Mouse (Mus musculus) embryonic fibroblast, embryonic 13.5 days (primary cell): ENCODE data around the gene Ank3. TPM values are rescaled to one million over a fixed set of nuclear protein-coding genes. Genes with fewer than 3 reads are reported as not detected.

Source experiments
- H3K27ac ChIP-seq: 2 replicates; pipeline ENCODE4 v1.5.1; 2012; ENCODE audit warnings: low read length, control low read depth, inconsistent platforms; ENCODE audit not compliant: insufficient read depth
- H3K4me1 ChIP-seq: 2 replicates; pipeline ENCODE4 v1.6.1; 2011; ENCODE audit warnings: low read length; ENCODE audit not compliant: control insufficient read depth, insufficient read depth
- H3K4me3 ChIP-seq: 2 replicates; pipeline ENCODE4 v1.5.1; 2011; ENCODE audit warnings: mild to moderate bottlenecking, control low read depth, low read length; ENCODE audit not compliant: insufficient read depth
- CTCF ChIP-seq: IDR thresholded peaks from 2 replicates; pipeline ENCODE4 v1.5.1; 2011; ENCODE audit warnings: mild to moderate bottlenecking, control low read depth, low read length, moderate library complexity, borderline replicate concordance; ENCODE audit not compliant: insufficient read depth
- POLR2A ChIP-seq: IDR thresholded peaks from 2 replicates; pipeline ENCODE4 v1.6.1; 2011; ENCODE audit warnings: low read depth, mild to moderate bottlenecking, control low read depth, low read length, moderate library complexity
- polyA plus RNA-seq: library from polyadenylated mRNA; stranded (reverse); fragments of >200 nt; gene quantifications from 2 replicates; pipeline ENCODE4 v1.2.4, GENCODE M21; 2011; ENCODE audit warnings: low read depth; ENCODE audit not compliant: missing spikeins, insufficient read length

Gene Ank3
- polyA plus RNA-seq, 1 experiment, result 21.6 TPM

DNA sequence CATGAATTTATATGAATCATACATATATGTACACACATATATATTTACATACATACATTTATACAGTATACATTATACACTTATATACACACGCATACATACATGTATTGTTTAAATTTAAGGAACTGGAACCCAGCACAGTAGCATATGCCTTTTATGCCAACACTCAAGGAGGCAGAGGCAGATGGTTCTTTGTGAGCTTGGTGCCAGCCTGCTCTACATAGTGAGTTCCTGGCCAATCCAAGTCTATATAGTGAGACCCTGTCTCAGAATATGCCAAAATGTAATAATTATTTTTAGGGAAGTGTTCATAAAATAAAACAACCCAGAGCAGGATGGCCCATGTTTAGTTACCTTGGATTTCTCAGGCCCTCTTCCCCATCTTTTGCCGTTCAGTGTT lies 581.1 kb downstream of the Ank3 start:
- TF ChIP-seq CTCF, result no peak
- no peak for TF ChIP-seq POLR2A
- Histone ChIP-seq H3K27ac (no peak overlapping the region), H3K4me1 (no peaks in the 10 kb centered on the region), H3K4me3 (no peak overlapping the region)

DNA sequence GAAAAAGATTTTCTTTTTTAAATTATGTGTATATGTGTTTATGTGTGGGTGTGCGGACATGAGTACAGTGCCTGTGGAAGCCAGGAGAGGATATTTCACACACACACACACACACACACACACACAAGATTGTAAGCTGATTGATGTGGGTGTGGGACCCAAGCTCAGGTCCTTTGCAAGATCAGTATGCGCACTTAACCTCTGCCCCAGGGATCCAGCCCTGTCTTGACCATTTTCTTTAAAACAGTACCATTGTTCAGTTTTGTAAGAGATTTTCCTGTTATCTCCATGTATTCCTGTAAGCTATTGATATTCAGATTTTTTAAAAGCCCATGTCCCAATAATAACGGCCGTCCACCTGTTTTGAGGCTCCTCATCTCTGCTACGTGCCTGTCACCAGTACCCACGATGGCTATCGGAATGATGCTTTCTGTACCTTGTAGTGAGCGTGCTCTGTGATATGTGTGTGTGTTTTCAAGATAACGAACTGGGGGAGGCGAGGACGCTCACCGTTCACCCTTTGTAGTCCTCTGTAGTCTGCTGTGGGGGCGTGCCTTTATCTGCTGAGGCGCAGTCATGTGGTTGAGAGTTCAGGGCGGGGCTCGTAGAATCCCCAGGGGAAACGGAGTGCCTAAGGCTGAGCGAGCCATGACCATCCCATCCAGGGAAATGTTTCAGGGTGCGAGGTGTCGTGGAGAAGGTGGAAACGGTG lies 583.0 kb downstream of the Ank3 start:
- no peak overlapping the region for H3K27ac ChIP-seq
- TF ChIP-seq CTCF (no peak), POLR2A (no peak)
- H3K4me1 ChIP-seq, result no peaks in the 10 kb centered on the region
- no peak overlapping the region for H3K4me3 ChIP-seq

DNA sequence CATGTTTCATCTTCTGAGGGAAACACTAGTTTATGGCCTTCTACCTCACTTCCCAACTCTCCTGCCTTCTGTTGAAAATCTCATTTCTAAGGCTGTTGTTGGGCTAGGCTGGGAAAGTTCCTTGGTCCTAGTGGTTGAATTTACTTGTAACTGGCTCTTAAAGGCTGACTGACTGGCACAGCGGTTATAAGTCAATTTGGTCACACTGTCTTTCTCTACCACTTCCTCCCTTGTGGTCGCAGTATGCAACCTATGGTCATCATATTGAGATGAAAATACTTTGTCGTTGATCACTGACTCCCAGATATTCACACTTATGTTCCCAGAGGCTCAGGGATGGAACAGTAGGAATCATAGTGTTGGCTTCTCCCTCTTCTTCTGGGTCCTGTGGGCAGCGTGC lies 584.1 kb downstream of the Ank3 start:
- TF ChIP-seq CTCF (no peak), POLR2A (no peak)
- Histone ChIP-seq H3K27ac (no peak overlapping the region), H3K4me3 (no peak overlapping the region), H3K4me1 (no peaks in the 10 kb centered on the region)

DNA sequence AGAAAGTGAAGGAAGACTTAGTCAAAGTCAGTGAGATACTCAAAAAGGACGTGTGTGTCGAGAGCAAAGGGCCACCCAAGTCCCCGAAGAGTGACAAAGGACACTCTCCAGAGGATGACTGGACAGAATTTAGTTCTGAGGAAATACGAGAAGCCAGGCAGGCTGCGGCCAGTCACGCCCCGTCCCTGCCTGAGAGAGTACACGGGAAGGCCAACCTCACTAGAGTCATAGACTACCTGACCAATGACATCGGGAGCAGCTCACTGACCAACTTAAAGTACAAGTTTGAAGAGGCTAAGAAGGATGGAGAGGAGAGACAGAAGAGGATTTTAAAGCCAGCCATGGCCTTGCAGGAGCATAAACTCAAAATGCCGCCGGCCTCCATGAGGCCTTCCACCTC lies 588.9 kb downstream of the Ank3 start:
- no peak overlapping the region for H3K4me3 ChIP-seq
- TF ChIP-seq POLR2A, result no peak
- no peak for TF ChIP-seq CTCF
- no peaks in the 10 kb centered on the region for H3K4me1 ChIP-seq

DNA sequence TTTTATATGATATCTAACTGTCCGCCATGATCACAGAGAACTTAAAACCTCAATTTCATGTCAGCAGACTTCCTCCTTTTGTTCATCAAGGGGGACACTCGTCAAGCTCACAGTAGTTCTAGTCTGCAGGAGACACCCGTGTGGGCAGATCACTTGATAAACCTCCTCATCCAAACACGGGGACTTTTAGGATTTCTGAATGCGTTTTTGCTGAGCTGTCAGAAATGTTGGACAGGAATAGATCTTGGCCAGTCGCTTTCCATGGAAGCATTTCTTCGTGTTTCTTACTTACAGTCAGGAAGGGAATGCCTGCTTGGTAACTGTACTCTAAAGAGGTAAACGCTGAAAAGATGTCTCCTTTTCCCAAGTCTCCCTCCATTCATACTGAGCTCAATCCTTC lies 598.5 kb downstream of the Ank3 start:
- no peak overlapping the region for H3K4me3 ChIP-seq
- no peak for TF ChIP-seq CTCF
- no peak for TF ChIP-seq POLR2A
- H3K4me1 ChIP-seq, result 0 out of 2 replicates have a peak, but pooled peaks cover 2% of the 10 kb centered on the region
- no peak overlapping the region for H3K27ac ChIP-seq

More for the DNA sequence above, 588.9 kb downstream of the Ank3 start:
- H3K27ac ChIP-seq, result no peak overlapping the region

DNA sequence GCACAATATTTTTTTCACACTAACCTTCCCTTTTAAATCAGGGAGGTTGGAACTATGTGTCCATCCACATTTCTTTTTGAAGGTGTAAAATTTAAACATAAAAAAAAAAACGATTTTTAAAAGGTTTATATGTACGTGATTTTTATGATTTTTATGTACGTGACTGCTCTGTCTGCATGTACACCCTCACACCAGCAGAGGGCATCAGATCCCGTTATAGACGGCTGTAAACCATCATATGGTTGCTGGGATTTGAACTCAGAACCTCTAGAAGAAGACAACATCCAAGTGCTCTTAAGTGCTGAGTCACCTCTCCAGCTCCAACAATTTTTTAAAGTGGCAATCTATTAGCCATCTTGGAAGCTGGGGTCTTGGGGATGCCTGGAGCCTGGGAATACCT lies 605.5 kb downstream of the Ank3 start:
- no peaks in the 10 kb centered on the region for H3K4me1 ChIP-seq
- no peak overlapping the region for H3K4me3 ChIP-seq
- TF ChIP-seq CTCF (no peak), POLR2A (no peak)
- no peak overlapping the region for H3K27ac ChIP-seq

DNA sequence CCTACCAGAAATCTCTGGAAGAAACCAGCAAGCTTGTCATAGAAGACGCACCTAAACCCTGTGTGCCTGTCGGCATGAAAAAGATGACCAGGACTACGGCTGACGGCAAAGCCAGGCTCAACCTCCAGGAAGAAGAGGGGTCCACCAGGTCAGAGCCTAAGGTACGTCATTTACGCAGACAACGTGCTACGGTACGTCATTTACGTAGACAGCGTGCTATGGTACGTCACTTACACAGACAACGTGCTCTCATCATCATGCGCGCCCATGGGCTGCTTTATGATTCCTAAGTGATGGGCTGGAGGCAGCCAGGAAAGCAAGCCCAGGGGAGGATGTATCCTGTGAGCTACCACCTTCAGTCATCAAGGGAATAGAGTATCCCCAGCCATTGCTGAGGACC lies 606.3 kb downstream of the Ank3 start:
- Histone ChIP-seq H3K4me1 (no peaks in the 10 kb centered on the region), H3K27ac (no peak overlapping the region), H3K4me3 (no peak overlapping the region)
- TF ChIP-seq CTCF (no peak), POLR2A (no peak)

DNA sequence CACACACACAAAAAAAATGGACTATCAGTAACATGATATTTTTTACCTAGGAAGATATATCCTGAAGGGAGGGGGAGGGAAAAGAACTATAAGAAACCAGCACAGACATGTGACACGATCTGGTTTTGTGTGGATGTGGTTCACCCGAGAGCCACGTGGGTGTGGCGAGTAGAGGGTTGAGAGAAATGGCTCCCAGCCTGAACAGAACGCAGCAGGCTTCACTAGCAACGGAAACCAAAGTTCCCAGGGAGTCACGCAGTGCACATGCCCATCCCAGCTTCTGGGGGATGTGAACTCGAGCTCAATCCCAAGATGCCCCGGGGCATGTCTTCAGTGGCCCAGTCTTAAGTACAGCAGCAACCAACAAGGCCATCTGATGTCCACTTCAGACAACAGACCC lies 607.8 kb downstream of the Ank3 start:
- TF ChIP-seq CTCF, result no peak
- no peak for TF ChIP-seq POLR2A
- H3K4me3 ChIP-seq, result no peak overlapping the region
- H3K4me1 ChIP-seq, result no peaks in the 10 kb centered on the region
- no peak overlapping the region for H3K27ac ChIP-seq

DNA sequence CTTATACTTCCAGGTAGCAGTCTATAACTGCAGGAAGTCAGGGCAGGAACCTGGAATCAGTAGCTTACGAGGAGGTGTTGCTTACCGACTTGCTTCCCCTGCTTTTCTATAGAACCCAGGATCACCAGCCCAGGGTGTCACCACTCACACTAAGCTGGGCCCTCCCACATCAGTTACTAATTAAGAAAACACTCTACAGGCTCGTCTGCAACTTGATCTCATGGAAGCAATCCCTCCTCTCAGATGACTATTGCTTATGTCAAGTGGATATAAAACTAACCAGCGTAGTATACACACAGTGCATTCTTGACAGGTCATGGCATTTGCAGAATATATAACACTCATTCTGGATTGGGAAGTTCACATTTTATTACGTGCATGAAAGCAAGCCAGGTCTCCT lies 613.2 kb downstream of the Ank3 start:
- Histone ChIP-seq H3K4me3 (no peak overlapping the region), H3K27ac (no peak overlapping the region), H3K4me1 (no peaks in the 10 kb centered on the region; the same call in 1 of the 2 replicates)
- TF ChIP-seq POLR2A (no peak), CTCF (no peak)

DNA sequence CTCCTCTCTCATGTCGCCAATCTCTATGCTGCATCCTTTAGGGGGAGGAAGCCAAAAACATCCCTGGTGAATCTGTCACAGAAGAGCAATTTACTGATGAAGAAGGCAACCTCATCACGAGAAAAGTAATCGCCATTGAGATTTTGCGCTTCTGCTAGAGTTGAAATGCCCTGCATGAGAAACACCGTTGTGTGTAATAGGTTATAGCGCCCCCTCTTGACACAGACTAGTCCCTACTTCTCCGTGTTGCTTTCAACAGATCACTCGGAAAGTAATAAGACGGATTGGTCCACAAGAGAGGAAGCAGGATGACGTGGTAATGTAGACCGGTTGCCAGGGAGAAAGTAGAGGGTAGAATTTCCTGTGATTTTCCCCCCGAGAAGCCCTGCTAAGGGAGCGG lies 615.4 kb downstream of the Ank3 start:
- no peak for TF ChIP-seq CTCF
- Histone ChIP-seq H3K27ac (no peak overlapping the region), H3K4me3 (no peak overlapping the region), H3K4me1 (no peaks in the 10 kb centered on the region; the same call in 1 of the 2 replicates)

DNA sequence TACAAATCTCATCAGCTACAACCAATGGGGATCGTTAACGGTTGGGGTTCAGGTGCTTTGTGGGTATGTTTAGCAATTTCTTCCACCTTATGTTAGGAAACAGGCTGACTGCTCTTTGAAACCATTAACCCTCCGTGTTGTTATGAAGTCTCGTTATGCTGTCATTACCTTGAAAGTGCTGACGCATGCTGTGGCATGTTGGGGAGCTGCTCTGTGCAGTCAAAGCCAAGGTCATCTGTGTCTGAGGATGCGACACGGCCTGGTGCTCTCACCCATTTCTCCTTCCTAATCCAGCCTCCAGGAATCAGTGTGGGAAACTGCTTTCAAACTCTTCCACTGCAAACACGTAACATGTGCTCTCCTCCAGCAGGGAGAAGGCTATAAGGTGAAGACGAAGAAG lies 616.6 kb downstream of the Ank3 start:
- no peak overlapping the region for H3K27ac ChIP-seq
- H3K4me3 ChIP-seq, result no peak overlapping the region
- TF ChIP-seq CTCF, result no peak
- TF ChIP-seq POLR2A, result no peak
- no peaks in the 10 kb centered on the region; the same call in 1 of the 2 replicates for H3K4me1 ChIP-seq
